1 mouse cellular context compared by ENCODE assay signal in the genomic region with DNA sequence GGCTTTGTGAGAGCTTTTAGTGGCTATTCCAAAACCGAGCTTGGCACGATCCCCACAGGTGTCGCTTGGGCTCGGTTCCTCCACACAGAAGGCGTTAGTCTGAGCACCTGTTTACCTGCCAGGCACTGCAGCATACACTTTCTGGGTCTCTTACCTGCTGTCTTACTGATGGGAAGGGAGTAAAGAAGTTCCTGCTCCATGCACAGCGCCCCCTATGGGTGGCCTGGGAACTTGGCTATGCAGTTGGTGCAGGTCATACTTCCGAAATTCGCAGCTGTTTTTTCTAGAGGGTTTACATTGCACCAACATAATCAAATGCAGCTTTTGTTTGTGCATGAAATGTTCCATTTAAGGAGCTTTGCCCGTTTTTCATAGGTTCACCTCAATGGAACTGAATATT.
TF ChIP-seq lines count a peak whose summit lies in the region.

No protein-coding gene starts in this region.

TF ChIP-seq in CH12.LX, 34 proteins besides CTCF, POLR2A, EP300 and RAD21 (continued from another document):
- no peak for TF ChIP-seq CHD1 (IDR thresholded peaks at IDR 0.05; ENCODE audit: low read depth, low read length)
- no peak for TF ChIP-seq USF2 (conservative IDR thresholded peaks at IDR 0.05; ENCODE audit: low read depth, low read length)
- TF ChIP-seq MAZ (IDR thresholded peaks at IDR 0.05; ENCODE audit: low read depth, low read length): no peak
- no peak for TF ChIP-seq IRF4 (IDR thresholded peaks at IDR 0.05; ENCODE audit: low read depth, low read length)
- TF ChIP-seq ETS1 (conservative IDR thresholded peaks at IDR 0.05; ENCODE audit: low read depth, low read length): no peak
- TF ChIP-seq USF1 (IDR thresholded peaks at IDR 0.05; ENCODE audit: low read depth, low read length): no peak
- no peak for TF ChIP-seq PAX5 (IDR thresholded peaks at IDR 0.05; ENCODE audit: low read length)
- TF ChIP-seq MEF2A (IDR thresholded peaks at IDR 0.05; ENCODE audit: borderline replicate concordance, low read depth, low read length): no peak
- no peak for TF ChIP-seq TCF12 (IDR thresholded peaks at IDR 0.05; ENCODE audit: low read depth, low read length)
- no peak for TF ChIP-seq GABPA (IDR thresholded peaks at IDR 0.05; ENCODE audit: insufficient replicate concordance, low read depth, low read length)
- TF ChIP-seq BHLHE40 (IDR thresholded peaks at IDR 0.05; ENCODE audit: low read depth, low read length): no peak
- TF ChIP-seq ZKSCAN1 (IDR thresholded peaks at IDR 0.05; ENCODE audit: borderline replicate concordance, low read depth, low read length): no peak
- no peak for TF ChIP-seq MYC (IDR thresholded peaks at IDR 0.05; ENCODE audit: low read depth, low read length)
